Mouse (Mus musculus) right cerebral cortex, postnatal 10 days (tissue): Measurements from ENCODE around the gene Xrcc5.
A peak's percentile ranks its signal among the peaks of the same experiment; 100 is the strongest.

Source experiments
- DNase-seq, 2 experiments: peaks; one replicate each; pipeline ENCODE4 v3.0.0; 2021; ENCODE audit warnings: low spot score in 2 of 2

Gene Xrcc5

DNA sequence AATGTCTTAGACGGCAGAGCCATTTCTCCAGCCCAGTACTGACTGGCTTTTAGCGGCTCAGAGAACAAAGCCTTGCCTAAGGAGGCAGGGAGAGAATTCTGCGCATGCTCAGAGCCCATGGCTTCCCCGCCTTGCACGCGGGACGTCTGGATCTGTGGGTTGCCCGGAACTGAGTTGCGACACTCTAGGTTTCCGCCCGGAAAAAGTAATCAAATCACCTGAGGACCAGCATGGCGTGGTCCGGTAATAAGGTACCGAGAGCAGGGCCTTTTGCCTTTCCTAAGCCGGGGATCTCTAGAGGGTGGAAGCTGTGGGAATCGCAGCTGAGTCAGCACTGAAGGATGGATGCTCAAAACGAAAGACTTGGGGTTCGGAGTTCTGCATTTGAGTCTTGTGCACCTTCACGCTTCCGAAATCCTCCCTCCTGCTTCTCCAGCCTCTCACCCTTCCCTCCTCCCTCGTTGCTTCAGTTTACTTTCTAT is at the start of gene Xrcc5:
TSS of gene Xrcc5 (plus strand) at position 105 of the 482 bp plus-strand sequence.
- DNase-seq, result peak; percentile 96

DNA sequence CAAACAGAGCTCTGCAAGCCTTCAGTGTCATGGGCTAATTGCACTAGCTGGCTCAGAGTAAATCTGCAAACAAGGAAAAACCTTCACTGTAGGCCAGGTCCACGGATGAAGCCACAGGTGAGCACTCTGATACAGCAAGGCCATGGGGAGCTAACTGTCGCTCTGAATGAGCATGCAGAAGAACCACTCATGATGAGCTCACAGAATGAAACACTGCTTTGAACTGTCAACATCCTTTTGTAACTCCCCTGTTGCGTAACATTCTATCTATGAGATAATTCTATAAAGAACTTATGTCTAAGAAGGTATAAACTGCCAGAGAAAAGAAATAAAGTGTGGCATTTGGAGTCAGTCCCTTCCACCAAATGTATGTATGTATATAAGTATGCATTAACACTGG is 44.1 kb upstream of the Xrcc5 start:
- no peak for DNase-seq

DNA sequence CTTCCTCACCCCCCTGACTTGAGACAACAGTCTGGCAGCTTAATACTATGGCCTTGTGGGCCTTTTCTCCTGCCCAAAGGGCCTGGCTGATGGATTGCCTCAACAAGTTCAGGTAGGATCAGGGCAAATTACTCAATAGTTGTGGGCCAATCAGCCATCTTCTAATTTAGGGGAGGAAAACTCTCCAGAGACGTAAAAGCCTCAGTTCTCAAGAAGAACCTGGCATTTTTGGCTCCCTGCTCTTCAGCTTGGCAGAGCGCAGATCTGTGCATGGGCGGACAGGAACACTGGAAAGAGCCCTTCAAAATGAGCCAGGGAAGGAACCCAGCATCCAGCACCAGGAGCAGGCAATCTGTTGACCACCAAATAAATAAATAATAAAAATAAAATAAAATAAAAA is 29.1 kb upstream of the Xrcc5 start:
- DNase-seq, result no peak

DNA sequence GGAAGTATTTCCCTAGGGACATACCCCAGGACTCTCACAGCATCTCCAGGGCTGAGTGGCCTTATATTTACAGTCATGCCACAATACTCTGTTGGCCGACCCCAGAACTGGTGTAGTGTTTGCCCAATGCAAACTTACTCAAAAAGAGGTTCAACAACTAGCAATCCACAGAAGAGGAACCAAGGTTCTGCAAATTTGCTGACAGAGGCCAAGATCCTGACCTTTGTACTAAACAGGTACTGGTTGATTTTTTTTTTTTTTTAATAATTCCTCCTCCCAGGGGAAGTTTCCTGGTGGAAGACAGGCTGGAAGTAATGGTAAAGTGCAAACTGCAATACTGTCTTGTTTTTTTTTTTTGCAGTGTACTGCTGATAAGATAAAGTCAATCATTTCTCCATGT is 24.6 kb upstream of the Xrcc5 start:
- no peak for DNase-seq

DNA sequence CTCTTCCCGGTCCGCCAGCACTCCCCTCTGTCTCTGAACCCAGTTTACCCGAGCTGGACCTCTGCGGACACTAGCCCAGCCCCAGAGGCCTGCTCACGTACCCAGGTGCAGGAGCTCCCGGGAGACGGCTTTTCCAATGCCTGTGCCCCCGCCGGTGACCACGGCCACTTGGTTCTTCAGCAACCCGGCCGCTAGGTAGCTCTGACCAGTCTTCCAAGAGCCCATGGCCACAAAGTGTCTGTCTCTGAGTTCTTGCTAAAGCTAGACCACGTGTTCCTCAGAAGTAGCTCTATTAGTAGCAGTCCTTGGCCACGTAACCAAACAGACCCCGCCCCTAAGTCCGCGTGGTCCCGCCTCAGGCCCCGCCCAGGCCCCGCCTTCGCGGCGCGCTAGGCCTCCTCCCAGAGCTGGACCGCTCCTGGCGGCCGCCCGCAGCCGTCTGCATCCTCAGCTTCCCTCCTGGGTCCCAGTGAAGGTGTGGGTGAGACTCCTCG is 23.2 kb upstream of the Xrcc5 start, which contains the start of the genes Pecr and Tmem169:
TSS of gene Pecr (minus strand) at position 323 of the 494 bp plus-strand sequence.
TSS of gene Tmem169 (plus strand) at position 378 of the 494 bp plus-strand sequence.
- peak; percentile 95 to 96 for DNase-seq

DNA sequence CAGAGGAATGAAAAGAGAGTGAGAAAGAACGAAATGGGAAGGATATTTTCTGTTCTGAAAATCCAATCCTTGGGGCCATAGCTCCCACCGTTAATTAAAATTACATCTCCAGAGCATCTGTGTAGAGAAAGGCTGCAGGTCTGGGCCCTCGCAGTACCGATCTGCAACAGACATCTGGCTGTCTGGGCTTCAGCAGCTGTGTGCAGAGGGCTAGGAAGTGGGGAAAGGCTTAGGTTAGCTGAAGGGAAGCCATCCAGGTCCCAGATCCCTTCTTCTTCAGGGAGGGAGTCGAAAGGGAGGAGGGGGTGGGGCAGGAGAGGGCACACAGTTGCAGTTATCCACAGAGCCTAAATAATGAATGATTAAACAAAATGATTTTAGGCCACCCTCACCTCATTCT is 22.7 kb upstream of the Xrcc5 start:
- peak in 1 of 2 experiments; percentile 37 for DNase-seq

DNA sequence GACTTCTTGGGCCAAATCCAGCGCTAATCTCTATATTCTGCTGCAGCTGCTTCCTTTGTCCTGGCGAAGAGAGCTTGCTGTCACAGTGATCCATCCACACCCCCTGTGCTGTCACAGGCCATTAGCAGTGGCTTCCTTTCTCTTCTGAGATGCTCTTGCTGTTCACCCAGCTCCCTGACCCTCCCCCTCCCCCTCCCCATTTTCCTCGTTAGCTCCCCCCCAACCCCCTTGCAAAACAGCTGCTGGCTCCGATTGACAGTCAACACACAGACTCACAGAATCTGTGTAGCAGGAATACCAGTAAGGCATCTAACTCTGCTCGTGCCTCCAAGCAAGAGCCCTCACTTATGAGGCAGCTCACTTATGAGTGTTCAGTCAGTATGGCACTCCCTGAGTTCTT is 20.3 kb upstream of the Xrcc5 start:
- peak in 1 of 2 experiments; percentile 46 for DNase-seq

DNA sequence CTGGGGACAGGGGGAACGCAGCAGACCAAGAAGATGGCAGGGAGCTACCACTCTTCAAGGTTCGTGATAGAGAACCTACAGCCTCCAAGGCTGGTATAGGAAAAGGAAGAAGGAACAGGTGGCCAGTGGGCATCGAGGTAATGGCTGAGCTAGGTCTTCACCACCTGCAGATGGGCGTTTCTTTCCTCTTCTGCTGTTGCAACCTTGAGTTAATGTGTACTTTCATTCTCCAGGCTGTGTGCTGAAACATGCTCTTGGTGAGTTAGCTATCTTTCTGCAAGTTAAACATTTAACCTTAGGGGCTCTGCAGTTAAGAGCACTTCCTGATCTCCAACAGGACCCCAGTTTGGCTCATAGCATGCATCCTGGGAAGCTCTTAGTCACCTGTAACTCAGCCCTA is 19.3 kb upstream of the Xrcc5 start:
- DNase-seq, result no peak

DNA sequence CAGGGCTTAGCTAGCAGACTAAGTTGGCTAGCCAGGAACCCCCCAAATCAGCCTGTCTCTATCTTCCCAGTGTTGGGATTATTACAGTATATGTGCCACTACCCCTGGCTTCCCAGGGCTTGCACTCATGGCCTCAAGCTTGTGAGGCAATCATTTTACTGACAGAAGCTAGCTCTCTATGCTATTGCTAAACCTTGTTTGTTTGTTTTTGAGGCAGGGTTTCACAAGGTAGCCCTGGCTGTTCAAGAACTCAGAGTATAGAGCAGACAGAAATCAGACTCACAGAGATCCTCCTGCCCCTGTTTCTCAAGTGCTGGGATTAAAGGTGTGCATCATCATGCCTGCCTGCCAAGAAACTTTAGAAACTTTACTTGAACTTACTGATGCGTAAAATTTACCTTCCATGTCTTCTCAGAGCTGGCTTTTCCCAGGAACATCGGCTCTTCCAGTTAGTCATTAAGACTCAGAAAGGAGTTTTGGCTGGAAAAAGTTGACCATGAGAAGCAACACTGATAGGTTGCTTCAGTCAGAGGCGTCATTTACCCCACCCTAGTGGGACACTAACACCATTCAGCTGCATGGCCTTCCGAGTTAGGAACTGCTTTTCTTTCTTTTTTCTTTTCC is 18.6 kb upstream of the Xrcc5 start:
- no peak for DNase-seq

DNA sequence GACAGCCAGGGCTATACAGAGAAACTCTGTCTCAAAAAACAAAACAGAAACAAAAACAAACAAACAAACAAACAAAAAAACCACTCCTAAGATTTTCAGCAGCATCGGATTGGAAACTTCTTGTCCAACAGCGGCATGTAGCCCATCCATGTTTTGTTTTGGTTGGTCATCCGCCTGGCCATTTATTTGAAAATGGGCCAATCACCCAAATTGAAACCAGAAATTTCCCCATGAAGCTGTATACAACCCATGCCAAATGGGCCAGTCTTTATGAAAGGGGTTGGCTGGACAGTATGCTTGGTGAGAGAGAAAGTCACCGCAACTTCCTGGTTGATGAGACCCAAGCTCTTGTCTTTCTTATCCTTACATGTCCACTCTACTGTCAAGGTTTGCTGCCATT is 16.3 kb upstream of the Xrcc5 start:
- no peak for DNase-seq

DNA sequence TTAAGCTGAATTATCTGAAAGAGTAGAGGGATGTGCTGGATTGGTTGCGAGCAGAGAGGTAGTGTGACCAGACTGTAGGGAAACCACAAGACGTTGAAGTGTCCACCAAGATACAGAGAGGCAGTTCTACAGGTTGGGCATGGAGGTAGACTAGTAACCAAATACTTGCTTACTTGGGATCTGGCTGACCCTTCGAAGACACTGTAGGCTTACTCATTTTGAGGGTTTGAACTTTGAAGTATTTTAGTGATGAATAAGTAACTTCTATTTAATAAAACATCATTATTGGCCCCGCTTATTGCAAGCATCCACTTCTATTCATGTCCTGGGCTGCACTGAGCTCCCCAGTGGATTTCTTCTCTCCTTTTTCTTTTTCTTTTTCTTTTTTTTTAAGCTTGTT is 15.8 kb upstream of the Xrcc5 start:
- no peak for DNase-seq

DNA sequence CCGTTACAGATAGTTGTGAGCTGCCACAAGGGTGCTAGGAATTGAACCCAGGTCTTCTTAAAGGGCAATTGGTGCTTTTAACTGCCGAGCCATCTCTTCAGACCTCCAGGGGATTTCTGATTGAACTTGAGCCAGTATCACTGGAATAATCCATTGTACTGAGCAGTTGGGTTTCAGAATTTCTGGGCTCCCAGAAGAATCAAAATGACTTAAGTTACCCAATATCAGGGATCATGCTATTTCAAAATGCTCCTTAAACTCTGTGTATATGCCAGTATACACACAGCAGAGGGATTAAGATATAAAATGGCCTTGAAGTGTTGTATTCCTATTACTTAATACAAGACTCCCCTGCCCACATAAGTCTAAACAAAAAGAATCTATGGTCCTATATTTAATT is 15.3 kb upstream of the Xrcc5 start:
- no peak for DNase-seq

DNA sequence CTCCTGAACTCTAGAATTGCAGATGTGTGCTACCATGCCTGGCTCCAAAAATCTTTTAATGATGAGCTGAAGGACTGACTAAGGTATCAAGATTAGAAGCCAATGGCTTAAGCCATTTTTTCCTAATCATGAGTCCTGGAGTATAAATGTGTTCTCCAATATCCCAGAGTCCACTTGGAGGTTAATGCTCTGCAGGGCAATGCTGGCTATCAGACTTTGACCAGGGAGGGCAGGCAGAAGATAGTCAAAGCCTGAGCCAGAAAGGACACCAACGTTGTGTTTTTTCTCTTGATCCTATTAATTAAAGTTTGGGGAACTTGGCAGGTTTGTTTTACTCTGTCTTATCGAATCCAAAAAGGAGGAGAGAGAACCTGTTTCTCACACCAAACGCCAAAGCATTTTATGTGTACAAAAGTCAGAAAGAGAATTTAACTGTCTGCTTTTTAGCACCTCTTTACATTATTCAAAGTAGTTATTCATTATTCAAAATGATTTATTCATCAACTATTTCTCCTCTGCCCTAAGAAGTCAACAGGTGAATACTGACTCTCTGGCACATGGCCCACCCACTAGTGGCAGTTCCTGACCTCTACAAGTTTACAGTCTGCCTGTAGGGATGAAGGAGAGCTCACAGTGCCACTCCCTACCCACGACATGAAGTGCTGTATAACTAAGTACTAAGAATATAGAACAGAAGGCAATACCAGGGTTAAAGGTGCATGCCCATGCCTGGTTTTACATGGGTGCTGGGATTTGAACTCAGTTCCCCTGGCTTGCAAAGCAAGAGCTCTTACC is 13.2 kb upstream of the Xrcc5 start:
- no peak for DNase-seq

DNA sequence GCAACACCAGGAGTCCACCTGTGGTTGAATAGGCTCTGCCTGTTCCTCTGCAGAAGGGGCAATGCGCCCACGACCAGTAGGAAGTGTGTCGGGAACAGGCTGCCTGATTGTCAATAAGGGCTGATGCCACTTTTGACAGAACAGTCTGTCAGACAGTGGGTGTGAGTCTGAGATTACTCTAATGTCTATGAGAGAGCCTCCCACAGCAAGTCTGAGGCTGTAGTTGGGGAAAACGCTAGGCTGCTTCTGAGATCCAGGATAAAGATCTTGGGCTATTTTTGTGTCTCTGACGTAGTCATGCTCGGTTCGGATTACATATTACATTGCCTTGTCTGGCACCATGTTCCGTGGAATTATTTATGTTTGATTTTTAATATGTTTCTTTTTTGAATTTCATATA is 11.5 kb upstream of the Xrcc5 start:
- DNase-seq, result no peak

DNA sequence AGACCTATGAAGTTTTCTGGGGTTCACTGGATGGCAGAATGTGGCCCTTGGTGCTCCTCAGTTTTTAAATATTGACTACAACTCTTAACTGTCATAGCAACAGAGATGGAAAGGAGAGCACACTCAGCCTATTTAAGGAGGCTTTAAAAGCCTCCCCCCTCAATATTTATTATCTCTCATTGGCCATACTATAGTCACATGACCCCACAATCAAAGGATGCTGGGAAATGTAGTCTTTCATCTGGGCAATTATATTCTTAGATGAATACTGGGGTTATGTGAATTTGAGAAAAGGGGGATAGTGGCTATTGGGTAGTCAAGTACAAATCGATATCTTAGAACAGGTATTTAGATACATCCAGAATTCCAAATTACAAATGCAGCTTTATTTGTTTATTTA is 5.4 kb upstream of the Xrcc5 start:
- no peak for DNase-seq

DNA sequence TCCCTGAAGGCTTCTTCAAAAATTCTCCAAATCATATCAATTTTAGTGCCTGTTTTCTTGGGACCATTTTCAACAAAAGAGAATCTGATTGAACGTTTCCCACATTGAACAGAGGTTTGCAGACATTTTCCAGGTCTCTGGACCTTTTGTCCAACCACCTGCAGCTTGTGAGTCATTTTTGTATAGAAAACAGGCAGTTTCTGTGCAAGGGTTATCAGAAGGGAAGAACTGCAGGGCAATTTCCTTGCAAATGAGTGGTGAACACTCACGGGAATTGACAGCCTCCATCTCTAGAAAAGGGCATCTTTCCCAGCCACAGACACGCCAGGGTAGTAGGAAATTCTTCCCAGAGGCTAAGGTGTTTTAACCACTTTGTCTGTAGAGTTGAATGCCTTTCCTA is 980 bp upstream of the Xrcc5 start:
- no peak for DNase-seq

DNA sequence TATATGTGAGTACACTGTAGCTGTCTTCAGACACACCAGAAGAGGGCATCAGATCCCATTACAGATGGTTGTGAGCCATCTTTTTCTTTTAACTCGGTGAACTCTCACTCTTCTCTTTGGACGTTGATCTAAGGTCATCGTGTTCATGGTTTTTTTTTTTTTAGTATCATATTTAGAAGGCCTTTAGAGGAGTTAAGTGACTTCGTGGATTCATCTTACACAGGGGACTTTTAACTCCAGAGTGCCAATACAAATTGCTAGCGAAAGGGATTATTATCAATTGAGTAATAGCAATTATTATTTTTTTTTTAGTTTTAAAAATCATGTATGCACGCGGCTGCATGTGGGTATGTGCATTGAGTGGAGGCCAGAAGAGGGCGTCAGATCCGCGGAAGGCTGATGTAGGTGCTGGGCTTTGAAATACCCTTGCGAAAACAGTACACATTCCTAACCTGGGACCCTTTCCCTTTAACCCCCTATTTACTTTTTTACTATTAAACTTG is 491 bp upstream of the Xrcc5 start:
- DNase-seq, result peak; percentile 63 to 72

DNA sequence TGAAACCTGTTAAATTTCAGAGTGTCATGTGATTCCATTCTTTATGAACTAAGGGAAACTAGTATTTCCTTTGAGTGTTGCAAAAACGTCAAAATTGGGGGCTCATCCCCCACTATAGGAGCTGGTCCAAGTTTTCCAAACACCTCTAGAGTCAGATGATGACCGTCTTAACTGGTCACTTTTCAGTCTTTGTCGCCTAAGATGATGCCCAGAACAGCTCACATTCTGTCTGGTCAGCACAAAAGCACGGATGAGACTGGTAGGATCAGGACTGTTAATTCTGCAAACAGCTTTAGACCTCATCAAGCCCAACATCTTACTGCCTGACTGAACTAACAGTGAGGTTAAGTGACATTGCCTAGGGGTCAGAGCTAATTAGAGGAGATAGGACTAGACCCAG is 1.7 kb downstream of the Xrcc5 start:
- no peak for DNase-seq

DNA sequence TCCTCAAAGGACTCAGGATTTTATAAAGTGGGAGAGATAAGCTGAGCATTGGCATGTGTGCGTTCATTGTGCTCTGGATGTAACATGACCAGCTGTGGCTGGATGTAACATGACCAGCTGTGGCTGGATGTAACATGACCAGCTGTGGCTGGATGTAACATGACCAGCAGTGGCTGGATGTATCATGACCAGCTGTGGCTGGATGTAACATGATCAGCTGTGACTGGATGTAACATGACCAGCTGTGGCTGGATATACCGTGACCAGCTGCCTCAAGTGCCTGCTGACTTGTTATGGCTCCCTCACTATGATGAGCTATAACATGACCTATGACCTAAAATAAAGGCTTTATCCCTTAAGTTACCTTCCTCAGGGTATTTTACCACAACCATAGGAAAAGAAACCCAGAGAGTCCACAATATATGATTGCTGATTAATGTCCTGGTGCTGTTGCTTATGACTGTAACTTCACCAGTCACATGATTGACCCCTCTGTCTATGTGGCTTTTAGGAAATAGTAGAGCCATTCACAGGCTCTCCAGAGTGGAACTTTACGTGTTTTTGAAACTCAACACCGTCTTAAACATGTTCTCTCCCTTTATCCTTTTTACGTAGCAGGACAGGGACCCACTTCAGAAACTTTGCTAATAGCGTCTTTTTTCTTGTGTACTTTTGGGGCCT is 2.7 kb downstream of the Xrcc5 start:
- no peak for DNase-seq

DNA sequence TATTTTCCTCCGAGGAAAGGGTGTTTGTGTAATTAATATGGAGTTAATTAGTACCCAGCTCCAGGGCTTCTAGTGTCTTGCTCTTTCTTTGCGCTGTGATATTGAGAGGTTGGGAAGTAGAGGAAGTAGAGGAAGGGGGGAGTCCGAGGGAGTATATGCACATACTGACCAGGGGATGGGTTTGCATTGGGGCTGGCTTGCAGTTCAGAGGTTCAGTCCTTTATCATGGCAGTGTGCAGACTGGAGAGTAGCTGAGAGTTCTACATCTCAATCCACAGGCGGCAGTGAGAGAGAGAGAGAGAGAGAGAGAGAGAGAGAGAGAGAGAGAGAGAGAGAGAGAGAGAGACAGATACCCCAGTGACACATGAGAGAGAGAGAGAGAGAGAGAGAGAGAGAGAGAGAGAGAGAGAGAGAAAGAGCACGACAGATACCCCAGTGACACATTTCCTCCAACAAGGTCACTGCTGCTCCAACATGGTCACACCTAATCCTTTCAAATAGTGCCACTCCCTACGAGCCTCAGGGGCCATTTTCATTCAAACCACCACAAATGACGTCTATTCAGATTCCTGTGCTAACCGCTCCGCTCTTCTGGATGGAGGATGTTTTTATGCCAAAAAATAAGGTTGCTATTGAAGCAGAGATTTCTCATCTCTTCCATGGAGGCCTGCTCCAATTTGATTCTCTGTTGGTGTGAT is 5.6 kb downstream of the Xrcc5 start:
- DNase-seq, result no peak

DNA sequence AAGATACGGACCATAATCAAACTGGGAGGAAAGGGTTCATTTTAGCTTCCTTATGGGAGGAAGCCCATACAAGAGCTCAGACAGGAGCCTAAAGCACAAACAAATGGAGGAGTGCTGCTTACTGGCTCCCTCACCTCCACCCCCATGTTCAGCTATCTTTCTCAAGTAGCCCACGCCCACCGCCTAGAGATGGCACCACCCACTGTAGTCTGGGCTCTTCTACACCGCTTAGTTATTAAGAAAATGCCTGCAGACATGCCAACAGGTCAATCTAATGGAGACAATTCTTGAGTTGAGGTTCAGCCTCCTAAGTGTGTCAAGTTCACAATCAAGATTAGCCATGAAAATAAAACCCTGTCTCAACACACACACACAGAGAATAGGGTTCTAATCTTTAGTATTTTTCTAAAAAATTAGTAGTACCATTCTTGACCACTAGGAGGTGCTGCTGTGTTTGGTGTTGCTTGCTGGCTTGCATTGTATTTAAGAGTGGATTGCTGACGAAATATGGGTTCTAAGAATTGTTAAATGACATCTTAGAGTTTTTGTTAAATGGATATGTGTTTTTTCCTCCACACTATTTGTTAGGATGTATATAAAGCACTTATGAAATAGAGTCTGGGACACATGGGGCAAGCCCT is 6.3 kb downstream of the Xrcc5 start:
- no peak for DNase-seq
